Mouse (Mus musculus) B cell, adult (primary cell): Measurements from ENCODE around the gene Aldh2. TPM values are rescaled to one million over a fixed set of nuclear protein-coding genes. Genes with fewer than 3 reads are reported as not detected.

Experiments
- total RNA-seq: library from RNA; stranded (reverse); gene quantifications from 4 replicates; pipeline ENCODE4 v1.2.4, GENCODE M21; 2023; ENCODE audit not compliant: inconsistent age

The Aldh2 gene
- total RNA-seq: 371 to 424 TPM (median 391 TPM) in 4 replicates

DNA sequence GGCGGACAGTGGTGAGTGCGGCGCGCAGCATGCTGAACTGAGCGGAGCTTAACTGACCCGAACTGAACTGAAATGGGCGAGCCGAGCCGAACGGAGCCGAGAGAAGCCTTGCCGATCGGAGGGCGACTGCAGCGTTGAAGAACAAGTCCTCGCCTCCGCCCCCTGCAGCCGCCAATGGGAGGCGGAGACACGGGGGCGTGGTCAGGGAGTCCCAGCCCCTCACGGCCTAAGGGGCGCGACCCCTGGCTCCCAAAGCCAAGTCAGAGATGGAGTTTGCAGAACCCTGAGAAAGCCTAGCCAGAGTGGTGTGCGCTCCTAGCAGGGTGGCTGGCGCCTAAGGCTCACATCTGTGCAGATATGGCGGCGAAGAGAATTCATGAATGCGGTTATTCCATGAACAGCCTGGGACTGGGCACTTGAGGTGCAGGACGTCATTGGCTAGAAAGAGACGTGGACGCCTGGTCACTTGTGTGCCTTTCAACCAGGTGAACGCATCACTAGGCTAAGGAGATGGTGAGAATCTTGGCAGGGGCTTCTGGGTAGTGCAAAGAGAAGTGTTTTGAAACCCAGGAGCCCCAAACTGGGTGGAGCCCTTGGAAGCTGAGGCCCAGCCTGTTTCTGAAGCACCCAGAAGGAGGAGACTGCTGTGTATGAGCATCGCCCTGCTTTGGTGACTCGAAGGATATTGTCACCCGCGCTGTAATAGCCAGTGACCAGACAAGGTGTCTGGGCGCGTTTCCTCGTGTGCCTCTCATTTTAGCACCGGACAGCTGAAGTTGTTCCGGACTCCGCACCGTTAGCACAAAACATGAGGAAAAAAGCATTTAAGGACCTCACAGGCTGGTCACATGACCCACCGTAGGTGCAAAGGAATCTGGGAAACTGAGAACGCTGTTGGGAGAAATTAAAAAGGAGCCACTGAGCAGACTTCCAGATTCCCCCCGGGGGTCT, at the start of gene Aldh2:
TSS of gene Aldh2 (minus strand) at position 374 of the 951 bp plus-strand sequence.

DNA sequence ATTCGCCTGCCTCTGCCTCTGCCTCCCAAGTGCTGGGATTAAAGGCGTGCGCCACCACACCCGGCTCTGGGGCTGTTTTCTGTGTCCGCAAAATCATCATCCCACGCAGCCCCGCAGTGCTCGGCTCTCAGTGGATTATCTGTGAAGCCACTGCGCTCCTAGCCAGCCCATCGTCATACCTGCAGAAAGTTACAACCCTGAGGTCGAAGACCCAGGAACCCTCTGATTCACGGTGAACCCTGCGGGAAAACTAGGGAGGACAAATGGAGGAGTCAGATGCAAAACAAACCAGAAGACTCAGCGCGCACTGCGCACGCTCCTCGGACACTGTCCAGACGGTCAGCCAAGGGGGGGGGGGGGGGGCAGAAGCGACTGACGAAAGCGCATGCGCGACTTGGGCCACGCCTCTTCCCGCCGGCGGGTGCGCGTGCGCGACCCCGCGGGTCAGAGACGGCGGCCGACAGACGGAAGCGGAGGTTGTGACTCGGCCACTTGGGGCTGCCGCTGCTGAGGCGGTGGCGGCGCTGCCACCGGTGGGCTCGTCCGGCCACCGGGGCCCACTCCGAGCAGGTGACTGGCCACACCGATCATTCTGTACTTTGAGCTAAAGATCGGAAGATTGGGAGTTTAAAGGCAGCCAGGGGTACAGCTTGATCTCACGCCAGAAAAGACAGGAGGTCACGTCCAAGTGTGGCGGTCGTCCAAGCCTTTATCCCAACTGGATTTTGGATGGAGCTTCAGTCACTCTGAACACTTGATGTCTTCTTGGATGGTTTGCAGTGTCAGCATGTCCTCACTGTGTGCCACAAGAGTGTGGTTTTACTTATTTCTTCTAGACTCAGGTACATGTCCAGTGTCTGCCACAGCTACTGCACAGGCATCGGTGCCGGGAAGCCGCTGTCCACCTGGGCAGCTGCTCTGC, 25.2 kb upstream of the Aldh2 start, which contains the start of gene Acad12:
TSS of gene Acad12 (minus strand) at position 347 of the 922 bp plus-strand sequence.

DNA sequence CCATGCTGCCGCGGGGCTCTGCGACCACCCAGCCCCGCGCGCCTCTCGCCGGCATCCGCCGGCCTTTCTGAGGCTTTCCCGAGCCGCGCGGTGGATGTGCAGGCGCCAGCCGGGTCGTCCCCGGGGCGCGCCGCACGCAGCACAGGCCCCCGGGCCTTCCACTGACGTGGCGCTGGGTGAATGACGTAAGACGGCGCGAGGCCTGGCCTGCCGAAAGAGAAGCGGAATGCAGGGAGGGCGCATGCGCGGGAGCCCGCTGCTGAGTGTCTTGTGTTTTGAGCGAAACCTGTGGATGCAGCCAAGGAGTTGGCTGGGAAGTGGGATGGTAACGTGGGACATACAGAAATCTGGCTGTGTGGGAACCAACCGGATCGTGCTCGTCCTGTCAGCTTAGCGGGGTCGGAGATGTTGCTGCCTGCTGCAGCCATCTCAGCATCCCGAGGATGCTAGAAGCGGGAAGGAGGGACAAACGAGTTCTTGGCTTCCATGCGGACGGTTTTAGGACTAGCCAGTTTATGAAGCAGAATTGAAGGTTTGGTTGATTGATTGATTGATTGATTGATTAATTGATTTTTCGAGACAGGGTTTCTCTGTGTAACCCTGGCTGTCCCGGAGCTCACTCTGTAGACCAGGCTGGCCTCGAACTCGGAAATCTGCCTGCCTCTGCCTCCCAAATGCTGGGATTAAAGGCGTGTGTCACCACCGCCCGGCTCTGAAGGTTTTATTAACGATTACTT, 47.7 kb downstream of the Aldh2 start, which contains the start of gene Mapkapk5:
TSS of gene Mapkapk5 (minus strand) at position 113 of the 737 bp plus-strand sequence.

DNA sequence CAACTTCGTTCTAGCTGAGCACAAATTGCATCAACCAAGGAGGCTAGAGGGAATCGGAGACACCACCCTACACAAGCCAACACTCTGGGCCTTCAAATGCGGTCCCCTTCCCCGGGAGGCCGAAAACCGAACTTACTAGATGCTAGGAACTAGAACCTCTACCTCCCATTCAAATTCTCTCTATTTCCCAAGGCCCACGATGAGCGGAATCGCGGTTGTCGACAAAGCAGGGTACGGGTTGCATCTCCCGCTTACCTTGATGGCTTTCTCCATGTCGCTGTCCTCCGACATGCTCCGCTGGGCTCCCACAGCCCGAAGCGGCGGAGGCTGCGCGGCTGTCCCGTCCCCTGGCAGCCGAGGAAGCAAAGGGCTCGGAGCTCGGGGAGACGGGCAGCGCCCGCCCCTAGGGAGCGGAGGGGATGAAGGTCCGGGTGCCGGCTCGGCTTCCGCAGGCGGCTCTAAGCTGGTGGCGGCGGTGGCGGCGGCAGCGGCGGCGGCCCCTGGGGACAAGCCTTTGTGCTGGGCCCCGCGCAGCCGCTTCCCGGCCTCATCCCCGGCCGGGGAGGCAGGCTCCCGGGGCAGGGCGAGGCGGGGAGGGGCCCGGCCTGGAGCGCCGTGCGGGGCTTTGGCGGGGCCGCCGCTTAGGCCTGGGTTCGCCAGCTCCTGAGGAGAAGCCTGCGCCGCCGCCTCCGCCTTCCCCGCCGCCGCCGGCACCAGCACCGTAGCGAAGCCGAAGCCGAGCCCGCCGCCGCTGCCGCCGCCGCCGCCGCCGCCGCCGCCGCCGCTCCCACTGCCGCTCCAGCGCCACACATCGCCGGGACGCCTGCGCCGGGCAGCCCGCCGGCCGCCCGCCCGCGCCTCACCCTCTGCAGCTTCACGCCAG, 48.5 kb downstream of the Aldh2 start, which contains the start of the genes Adam1a and Gm42878:
TSS of gene Adam1a (minus strand) at position 573 of the 883 bp plus-strand sequence.
TSS of gene Gm42878 (minus strand) at position 573 of the 883 bp plus-strand sequence.

Other genes starting within 250 kb of the Aldh2 start
- 76.2 to 94.8 TPM (median 89.7 TPM) in 4 replicates for gene Trafd1, start 208.2 kb downstream of the Aldh2 start, total RNA-seq
- gene Naa25, start 195.9 kb downstream of the Aldh2 start, total RNA-seq: 37.8 to 47.4 TPM (median 44.0 TPM) in 4 replicates
- 1.2 to 1.6 TPM in 2 of 4 replicates, not detected in the others for gene Tmem116, start 141.9 kb downstream of the Aldh2 start, total RNA-seq
- 168 to 199 TPM (median 190 TPM) in 4 replicates for gene Erp29, start 141.3 kb downstream of the Aldh2 start, total RNA-seq
- not detected in 4 replicates for gene Adam1b, start 90.4 kb downstream of the Aldh2 start, total RNA-seq
- 5.2 to 5.7 TPM (median 5.4 TPM) in 4 replicates for gene Adam1a, start 48.3 kb downstream of the Aldh2 start, total RNA-seq
- gene Gm42878, start 48.3 kb downstream of the Aldh2 start, total RNA-seq: not detected in 4 replicates
- 87.8 to 106 TPM (median 94.4 TPM) in 4 replicates for gene Mapkapk5, start 47.9 kb downstream of the Aldh2 start, total RNA-seq
- 8.7 to 11.7 TPM (median 10.3 TPM) in 4 replicates for gene Acad12, start 25.1 kb upstream of the Aldh2 start, total RNA-seq
- gene Acad10, start 66.7 kb upstream of the Aldh2 start, total RNA-seq: 10.5 to 12.1 TPM (median 10.7 TPM) in 4 replicates
- 81.9 to 96.9 TPM (median 84.8 TPM) in 4 replicates for gene Brap, start 66.7 kb upstream of the Aldh2 start, total RNA-seq
- 72.7 to 114 TPM (median 84.4 TPM) in 4 replicates for gene Atxn2, start 117.5 kb upstream of the Aldh2 start, total RNA-seq
- gene Sh2b3, start 243.8 kb upstream of the Aldh2 start, total RNA-seq: 166 to 173 TPM (median 172 TPM) in 4 replicates